Mouse (Mus musculus) left cerebral cortex, postnatal 10 days (tissue): ENCODE data around the gene Cpa2. TPM values are rescaled to one million over a fixed set of nuclear protein-coding genes. Genes with fewer than 3 reads are reported as not detected.

Experiments used
- DNase-seq, 2 experiments: peaks; one replicate each; pipeline ENCODE4 v3.0.0; 2021 to 2022; ENCODE audit warnings: low spot score in 2 of 2, mixed read lengths in 1 of 2; ENCODE audit errors: extremely low spot score in 1 of 2
- intact Hi-C: fragments of 180-260 bp; cut with DNase I; formaldehyde crosslinking; loops from one replicate; pipeline ENCODE4 v1.15.1; 2025
- total RNA-seq, 2 experiments: library from RNA; stranded (reverse); gene quantifications; 2 replicates each; pipeline ENCODE4 v1.2.3; 2021

The Cpa2 gene
- total RNA-seq: 1 to 10 TPM; 3.6 to 4.6 TPM

GRCm38 (mm10) chr6:30541009-30541799, at the start of gene Cpa2:
TSS of gene Cpa2 (plus strand) at chr6:30541582.
- intact Hi-C loops: no loop called here

GRCm38 (mm10) chr6:30499049-30499448, 42.3 kb upstream of the Cpa2 start:
- no peak for DNase-seq

More at GRCm38 (mm10) chr6:30541009-30541799, at the start of gene Cpa2:
- no peak for DNase-seq

DNA sequence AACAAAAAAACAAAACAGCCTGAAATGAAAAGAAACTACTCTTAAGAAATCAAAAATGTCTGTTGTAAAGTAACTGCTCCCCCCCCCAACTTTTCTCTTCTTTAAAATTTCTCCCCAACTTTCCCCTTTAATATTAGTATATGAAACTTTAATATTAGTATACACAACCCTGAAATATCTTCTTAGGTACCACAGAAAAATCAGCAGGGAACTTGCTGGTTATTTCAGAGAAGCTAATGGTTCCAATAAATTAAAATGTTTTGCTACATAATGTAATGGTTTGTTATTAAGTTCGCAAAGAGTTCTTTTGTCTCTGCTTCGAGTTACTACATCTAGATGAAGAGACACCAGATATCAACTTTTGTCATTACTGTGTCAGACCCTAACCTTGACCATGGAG, 32.6 kb upstream of the Cpa2 start:
- no peak for DNase-seq
- intact Hi-C loops: loop anchor here (10.0 kb wide), 1 partner anchor 476 kb away; no protein-coding TSS in a partner anchor

More at GRCm38 (mm10) chr6:30499049-30499448, 42.3 kb upstream of the Cpa2 start:
- intact Hi-C loops: no loop called here

DNA sequence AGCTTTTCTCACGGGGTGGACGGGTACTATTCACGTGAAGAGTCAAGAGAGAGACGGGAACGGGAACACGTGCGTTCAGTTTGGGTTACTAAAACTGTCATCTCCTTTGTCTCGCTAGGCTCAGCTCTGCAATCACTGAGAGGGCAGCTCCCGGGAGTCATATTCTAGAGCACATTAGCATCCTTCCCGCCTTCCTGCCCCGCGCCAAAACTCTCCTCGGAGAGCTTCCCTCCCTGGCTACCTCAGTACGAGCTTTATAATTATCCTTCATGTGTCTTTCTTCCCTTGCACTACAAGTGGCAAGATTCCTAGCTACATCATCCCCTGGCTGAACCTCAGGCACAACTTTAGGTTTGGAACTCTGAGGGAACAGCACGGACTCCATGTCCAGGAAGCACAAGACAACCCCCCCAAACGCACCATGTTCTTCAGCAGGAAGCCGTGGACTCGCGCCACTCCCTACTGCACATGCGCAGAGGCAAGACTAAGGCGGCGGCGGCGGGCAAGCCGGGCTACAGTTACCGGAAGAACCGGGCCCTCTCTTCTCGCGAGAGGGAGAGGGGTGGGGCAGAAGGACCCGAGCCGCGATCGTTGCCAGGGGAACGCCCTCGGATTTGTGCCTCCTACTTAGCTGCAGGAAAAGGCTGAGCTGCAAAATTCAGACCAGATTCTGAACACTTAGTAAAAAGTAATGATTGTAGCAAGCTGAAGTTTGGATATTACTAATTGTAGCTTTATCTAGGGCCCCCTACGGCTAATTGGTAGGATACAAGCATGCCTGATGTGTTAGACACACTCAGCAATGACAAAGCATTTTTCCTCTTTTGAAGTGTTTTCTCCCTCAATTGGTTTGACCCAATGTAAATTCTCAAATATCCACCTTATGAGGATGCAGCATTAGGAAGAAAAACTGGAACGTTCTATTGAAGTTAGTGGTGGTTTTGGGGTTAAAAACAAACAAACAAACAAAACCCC, 31.8 kb upstream of the Cpa2 start, which contains the start of the genes Tmem209 and Ssmem1:
Tmem209 (minus strand) TSS at position 519 of the 975 bp plus-strand sequence.
Ssmem1 (plus strand) TSS at position 585 of the 975 bp plus-strand sequence.
- peak; percentile 98 to 100 for DNase-seq
- intact Hi-C loops: loop anchor here (10.0 kb wide), 1 partner anchor 475 kb away; no protein-coding TSS in a partner anchor

GRCm38 (mm10) chr6:30510291-30510690, 31.1 kb upstream of the Cpa2 start:
- intact Hi-C loops: no loop called here
- no peak for DNase-seq

DNA sequence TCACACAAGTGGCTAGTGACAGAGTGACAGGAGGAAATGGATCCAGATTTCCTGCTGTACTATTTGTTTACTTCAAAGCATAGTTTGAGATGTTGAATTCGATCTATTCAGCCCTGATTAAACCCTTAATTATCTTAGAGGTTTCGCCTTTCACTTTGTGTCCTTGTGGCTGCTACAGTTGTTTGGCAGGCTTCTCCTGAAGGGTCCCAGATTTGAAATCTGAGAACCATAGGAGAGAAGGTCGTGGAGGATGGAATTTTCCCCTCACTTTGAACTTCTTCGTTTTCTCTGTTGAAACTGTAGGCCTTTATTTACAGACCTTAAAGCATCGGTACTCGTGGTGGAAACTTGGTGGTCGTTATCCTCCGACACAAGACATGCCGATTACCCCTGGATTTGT, 27.1 kb upstream of the Cpa2 start:
- intact Hi-C loops: no loop called here

GRCm38 (mm10) chr6:30520400-30520799, 21.0 kb upstream of the Cpa2 start:
- intact Hi-C loops: no loop called here
- DNase-seq: no peak

More for the DNA sequence above, 27.1 kb upstream of the Cpa2 start:
- no peak for DNase-seq

GRCm38 (mm10) chr6:30525456-30526332, 15.7 kb upstream of the Cpa2 start:
- intact Hi-C loops: no loop called here
- DNase-seq: no peak

- intact Hi-C loops: no loop called here
- DNase-seq: peak in 1 of 2 experiments; percentile 34
These were observed 14.5 kb upstream of the Cpa2 start for GRCm38 (mm10) chr6:30526586-30527515.

DNA sequence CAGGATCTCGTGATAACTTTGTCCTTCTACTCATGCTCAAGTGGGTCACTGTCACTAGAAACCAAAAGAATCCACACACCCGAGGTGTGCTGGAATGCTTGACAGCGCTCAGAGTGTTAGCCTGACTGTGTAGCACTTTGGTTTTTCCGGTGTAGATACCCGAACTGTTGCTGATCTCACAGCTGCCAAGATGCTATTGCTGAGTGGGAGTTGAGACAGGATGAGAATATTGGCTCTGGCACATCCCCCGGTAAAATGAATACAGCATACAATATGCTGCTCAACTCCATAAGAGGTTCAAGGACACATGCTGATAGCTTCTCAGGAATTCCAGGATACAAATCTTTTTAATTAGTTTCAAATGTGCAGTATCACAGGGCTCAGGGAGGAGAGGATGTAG, 12.6 kb upstream of the Cpa2 start:
- no peak for DNase-seq

DNA sequence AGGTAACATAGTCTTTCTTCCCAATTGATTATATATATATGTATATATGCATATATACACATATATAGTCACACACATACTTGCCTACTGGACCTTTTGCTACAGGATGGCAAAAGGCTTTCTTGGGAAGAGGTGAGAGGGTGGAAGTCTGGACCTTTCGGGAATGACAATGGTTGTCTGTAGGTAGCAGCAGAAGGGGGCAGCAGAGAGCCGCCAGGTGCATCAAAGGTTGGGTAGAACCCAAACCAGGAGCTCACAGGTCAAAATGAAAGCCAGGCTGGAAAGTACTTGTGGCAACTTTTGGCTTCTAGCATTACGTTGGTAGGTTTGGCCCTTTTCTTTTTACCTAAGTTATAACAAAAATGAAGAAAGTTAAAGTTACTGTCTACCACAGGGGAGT, 6.0 kb upstream of the Cpa2 start:
- no peak for DNase-seq
- intact Hi-C loops: no loop called here

More for the DNA sequence above, 12.6 kb upstream of the Cpa2 start:
- intact Hi-C loops: no loop called here

DNA sequence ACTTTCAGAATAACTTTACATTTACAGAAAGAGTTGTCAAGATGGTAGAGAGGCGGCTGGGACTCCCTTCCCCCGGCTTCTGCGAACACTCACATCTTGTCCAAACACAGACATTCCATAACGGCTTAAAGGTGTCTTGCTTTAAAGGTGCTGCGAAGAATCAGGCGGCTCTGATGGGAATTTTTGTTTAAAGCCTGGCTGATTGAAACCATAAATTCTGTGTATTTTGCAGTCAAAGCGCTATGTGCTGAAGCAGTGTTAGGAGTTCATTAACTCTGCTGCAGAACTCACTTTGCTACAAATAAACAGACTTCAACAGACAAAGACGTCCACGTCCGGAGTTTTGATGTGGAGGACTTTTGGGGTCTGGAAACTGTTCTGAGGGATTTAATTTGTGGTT, 3.1 kb upstream of the Cpa2 start:
- intact Hi-C loops: no loop called here
- no peak for DNase-seq

- intact Hi-C loops: no loop called here
- DNase-seq: no peak
These were observed 2.6 kb upstream of the Cpa2 start for GRCm38 (mm10) chr6:30538800-30539199.

GRCm38 (mm10) chr6:30542277-30542676, 895 bp downstream of the Cpa2 start:
- DNase-seq: no peak
- intact Hi-C loops: no loop called here

DNA sequence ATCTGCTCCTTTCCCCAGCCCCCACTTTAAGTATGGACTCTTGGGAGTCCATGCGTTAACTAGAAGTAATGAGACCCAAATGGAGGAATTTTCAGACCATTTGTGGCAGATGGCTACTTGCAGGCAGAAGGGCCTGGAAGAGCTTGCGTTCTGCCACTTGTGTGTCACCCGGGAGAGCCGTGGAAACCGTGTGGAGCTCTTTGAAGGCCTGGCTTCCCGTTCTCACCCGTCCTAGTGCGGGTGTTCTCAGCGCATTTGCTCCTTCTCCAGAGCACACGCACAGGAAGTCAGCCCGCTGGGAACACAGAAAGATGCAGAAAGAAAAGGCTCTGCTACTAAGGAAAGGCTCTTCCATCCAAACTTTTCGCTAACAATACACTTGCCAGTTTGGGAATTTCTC, 1.7 kb downstream of the Cpa2 start:
- no peak for DNase-seq
- intact Hi-C loops: no loop called here

DNA sequence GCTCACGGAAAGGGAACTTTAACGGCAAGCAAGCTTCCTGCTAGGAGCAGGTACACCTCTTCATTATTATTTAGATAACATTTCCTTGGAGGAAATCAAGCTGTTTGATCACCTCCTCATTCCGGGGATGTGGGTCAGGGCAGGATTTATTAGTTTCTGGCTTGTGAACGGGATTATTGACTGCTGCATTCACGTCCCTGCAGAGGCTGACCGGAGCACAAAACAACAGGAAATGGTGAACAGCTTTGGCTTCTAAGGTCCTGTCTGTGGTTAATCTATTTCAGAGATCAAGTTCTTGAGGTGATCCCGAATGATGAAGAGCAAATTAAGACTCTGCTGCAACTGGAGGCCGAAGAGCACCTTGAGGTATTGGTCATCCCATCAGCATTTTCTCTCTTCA, 2.5 kb downstream of the Cpa2 start:
- intact Hi-C loops: no loop called here
- no peak for DNase-seq

GRCm38 (mm10) chr6:30545689-30546088, 4.3 kb downstream of the Cpa2 start:
- intact Hi-C loops: loop anchor here (5.0 kb wide), 1 partner anchor 83 kb away; no protein-coding TSS in a partner anchor
- no peak for DNase-seq
